Mouse (Mus musculus): Measurements from ENCODE around the gene Gm28042. TPM values are rescaled to one million over a fixed set of nuclear protein-coding genes. Genes with fewer than 3 reads are reported as not detected.

Gm28042 gene
- total RNA-seq, 2 experiments from 2014 or later, result 0.97 to 1.3 TPM

GRCm38 (mm10) chr2:120065243-120065642 lies 38.0 kb downstream of the Gm28042 start:
- H3K4me3 ChIP-seq, result no peak overlapping the region
- intact Hi-C loops (cut with DNase I), result no loop called here
- DNase-seq (ENCODE audit: extremely low spot score in 1 of 2, low spot score in 2 of 2), result peak in 1 of 2 experiments; percentile 55
- no peak overlapping the region; the same call in 1 of the 2 replicates for H3K27ac ChIP-seq
- TF ChIP-seq CTCF (IDR thresholded peaks at IDR 0.05), result no peak

- no peak overlapping the region for H3K27ac ChIP-seq
- DNase-seq (ENCODE audit: extremely low spot score in 1 of 2, low spot score in 2 of 2), result no peak
- H3K4me3 ChIP-seq, result no peak overlapping the region
- no peak for TF ChIP-seq CTCF (IDR thresholded peaks at IDR 0.05)
- intact Hi-C loops (cut with DNase I), result no loop called here
Observed at GRCm38 (mm10) chr2:120066224-120066623, 38.9 kb downstream of the Gm28042 start.

- Histone ChIP-seq H3K4me3 (no peak overlapping the region), H3K27ac (peak overlapping the region; percentile 17)
- peak; percentile 68 for TF ChIP-seq CTCF (IDR thresholded peaks at IDR 0.05)
- no peak for DNase-seq (ENCODE audit: extremely low spot score in 1 of 2, low spot score in 2 of 2)
- intact Hi-C loops (cut with DNase I), result no loop called here
Observed at GRCm38 (mm10) chr2:120068555-120069465, 41.5 kb downstream of the Gm28042 start.

DNA sequence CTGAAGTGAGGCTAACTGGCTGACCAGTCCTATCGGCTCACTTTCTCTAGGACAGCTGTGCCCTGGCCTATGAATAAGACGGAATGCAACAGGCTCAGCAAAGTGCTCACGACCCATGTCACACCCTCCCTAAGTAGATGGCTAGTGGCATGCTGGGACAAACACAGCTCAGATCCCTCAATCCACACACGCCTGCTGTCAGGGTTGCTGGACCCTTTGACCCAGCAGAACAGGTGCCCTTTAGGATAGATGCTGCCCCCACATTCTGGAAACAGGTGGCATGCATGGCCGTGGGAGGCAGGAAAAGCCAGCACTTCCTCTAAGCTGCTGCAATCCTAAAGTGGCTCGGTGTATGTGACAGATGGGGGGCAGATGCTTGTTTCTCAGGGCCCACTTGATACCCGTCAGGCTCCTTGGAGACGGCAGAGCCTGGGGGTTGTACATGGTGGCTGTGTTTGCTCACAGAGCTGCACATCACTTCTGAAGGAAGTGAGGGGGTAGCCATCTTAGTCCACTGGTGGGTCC lies 42.2 kb downstream of the Gm28042 start:
- intact Hi-C loops (cut with DNase I), result no loop called here
- TF ChIP-seq CTCF (IDR thresholded peaks at IDR 0.05), result no peak
- peak; percentile 52 to 59 for DNase-seq (ENCODE audit: extremely low spot score in 1 of 2, low spot score in 2 of 2)
- H3K27ac ChIP-seq, result peak overlapping the region; percentile 69
- no peak overlapping the region for H3K4me3 ChIP-seq

- DNase-seq (ENCODE audit: extremely low spot score in 1 of 2, low spot score in 2 of 2), result no peak
- no peak for TF ChIP-seq CTCF (IDR thresholded peaks at IDR 0.05)
- H3K4me3 ChIP-seq, result no peak overlapping the region
- intact Hi-C loops (cut with DNase I), result loop anchor here (5.0 kb wide), 1 partner anchor 102 kb away; the partner anchor contains the start of gene Mapkbp1
- H3K27ac ChIP-seq, result no peak overlapping the region
Observed at GRCm38 (mm10) chr2:120074096-120074495, 46.8 kb downstream of the Gm28042 start.

DNA sequence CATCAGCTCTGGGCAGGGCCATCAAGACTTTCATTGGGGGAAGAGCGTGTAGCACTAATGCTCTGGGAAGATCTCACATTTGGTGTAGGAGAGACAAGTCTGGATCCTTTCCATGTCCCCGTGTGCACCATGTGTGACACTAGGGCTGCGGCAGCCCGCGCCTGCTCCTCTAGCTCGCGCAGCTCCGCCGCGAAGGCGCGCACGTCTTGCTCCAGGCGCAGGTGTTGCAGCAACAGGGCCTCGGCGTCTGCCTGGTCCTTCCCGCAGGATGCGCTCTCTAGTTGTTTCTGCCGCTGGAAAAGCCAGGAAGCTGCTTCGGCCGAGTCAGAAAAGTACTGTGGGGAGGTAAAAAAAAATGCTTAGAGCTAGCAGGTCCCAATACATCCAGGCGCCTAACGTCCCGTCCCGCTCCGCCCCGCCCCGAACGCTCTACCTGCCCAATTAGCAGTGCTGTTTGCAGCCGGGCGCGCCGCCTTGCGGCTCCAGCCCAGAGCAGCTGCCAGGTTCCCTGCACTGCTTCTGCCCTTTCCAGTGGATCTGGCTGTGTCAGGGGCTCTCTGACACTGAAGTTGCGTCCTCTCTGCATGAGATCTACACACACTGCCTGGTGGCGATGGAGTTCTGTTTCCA lies 48.9 kb downstream of the Gm28042 start:
- Histone ChIP-seq H3K27ac (no peak overlapping the region), H3K4me3 (peak overlapping the region; percentile 43)
- DNase-seq (ENCODE audit: extremely low spot score in 1 of 2, low spot score in 2 of 2), result peak; percentile 48 to 58
- intact Hi-C loops (cut with DNase I), result no loop called here
- peak; percentile 55 for TF ChIP-seq CTCF (IDR thresholded peaks at IDR 0.05)

GRCm38 (mm10) chr2:120082416-120082815 lies 55.1 kb downstream of the Gm28042 start:
- peak; percentile 19 for TF ChIP-seq CTCF (IDR thresholded peaks at IDR 0.05)
- no peak for DNase-seq (ENCODE audit: extremely low spot score in 1 of 2, low spot score in 2 of 2)
- intact Hi-C loops (cut with DNase I), result no loop called here
- no peak overlapping the region for H3K27ac ChIP-seq
- no peak overlapping the region for H3K4me3 ChIP-seq

DNA sequence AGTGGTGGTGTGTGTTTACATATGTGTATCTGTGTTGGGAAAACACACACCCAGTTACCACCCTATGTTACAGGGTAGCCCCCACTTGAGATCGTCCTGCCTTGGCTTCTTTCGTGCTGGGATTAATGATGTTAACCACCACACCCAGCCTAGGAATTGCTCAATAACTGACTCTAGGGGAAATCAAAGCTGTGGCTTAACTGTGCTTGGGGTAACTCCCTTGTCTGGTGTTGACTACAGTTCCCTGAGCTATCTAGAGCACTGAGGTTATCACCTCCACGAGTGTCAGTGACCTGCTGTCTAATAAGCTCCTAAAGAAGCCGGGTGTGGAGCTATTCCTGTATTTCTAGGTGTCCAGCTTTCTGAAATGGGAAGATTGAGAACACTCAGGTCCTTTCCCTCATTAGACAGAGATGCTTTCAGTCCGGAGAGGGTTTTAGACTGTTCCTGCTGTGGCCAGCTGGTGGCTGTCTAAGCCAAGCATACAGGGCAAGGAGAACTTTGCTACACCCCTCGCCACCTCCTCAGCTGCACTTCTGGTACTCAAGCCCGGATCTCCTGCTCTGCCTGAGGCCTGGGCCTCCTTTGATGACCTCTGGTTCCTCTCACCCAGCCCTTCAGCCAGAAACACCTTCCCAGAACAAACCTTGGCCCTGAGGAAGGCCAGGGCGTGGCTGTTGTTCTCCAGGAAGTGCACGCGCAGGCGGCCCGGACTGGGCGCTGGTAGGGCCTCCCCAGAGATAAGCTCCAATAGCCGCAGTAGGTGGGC lies 57.5 kb downstream of the Gm28042 start:
- intact Hi-C loops (cut with DNase I), result loop anchor here (5.0 kb wide), 1 partner anchor 198 kb away; no protein-coding TSS in a partner anchor
- peak; percentile 61 for TF ChIP-seq CTCF (IDR thresholded peaks at IDR 0.05)
- DNase-seq (ENCODE audit: extremely low spot score in 1 of 2, low spot score in 2 of 2), result no peak
- no peak overlapping the region for H3K27ac ChIP-seq
- no peak overlapping the region for H3K4me3 ChIP-seq

DNA sequence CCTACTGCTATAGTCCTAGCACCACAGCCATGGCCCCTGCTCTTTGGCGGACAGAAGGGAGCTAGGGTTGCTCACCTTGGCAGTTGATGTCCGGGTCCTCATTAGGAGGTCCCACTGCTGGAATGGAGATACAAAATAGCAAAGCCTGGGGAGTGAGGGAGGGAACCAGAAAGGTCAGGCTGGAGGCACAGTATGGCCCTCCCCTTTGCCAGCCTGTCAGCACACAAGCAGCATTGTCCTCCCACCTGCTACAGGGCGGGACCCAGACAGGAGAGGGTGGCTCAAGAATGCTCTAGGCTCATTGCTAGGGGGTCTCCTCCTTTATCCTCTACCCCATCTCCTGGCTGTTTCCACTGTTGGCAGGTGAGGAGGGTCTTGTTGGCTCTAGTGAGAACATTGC lies 58.7 kb downstream of the Gm28042 start:
- TF ChIP-seq CTCF (IDR thresholded peaks at IDR 0.05), result no peak
- no peak overlapping the region for H3K4me3 ChIP-seq
- DNase-seq (ENCODE audit: extremely low spot score in 1 of 2, low spot score in 2 of 2), result no peak
- intact Hi-C loops (cut with DNase I), result loop anchor here (5.0 kb wide), 1 partner anchor 196 kb away; no protein-coding TSS in a partner anchor
- H3K27ac ChIP-seq, result no peak overlapping the region

DNA sequence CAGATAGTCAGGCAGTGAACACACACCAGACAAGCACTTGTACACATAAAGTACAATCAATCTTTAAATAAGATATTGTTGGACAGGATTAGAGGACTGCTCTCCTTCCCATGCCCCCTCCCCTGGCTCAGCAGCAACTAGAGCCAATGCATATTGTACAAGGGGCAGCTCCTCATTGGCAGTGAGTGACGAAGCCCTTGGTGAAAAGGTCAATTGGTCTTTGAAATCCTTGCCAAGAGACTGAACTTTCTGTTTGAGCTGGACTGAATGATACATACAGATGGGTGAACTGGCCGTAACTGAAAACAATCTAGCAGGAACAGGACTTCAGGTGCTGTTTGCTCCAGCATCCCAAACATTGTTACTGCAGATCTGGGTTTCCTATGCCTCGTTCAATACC lies 60.1 kb downstream of the Gm28042 start:
- no peak overlapping the region for H3K27ac ChIP-seq
- intact Hi-C loops (cut with DNase I), result loop anchor here (5.0 kb wide), 1 partner anchor 195 kb away; no protein-coding TSS in a partner anchor

DNA sequence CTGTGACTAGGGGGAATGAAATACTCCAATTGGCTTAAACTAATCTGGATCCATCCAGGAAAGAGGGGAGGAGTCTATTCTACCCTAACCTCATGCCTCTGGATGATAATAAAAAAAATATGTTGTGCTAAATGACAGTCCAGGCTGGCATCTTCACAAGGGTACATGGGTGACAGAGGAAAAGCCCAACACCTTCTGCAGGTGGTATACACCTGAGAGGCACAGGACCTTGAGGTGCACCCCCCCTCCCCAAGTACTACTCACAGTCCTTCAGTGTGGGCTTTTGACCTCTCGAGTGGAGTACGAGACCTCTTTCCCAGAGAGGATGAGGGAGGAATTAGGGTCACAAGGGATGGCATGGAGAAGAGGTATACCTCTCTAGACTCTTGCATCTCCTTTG lies 60.6 kb downstream of the Gm28042 start:
- DNase-seq (ENCODE audit: extremely low spot score in 1 of 2, low spot score in 2 of 2), result no peak
- no peak for TF ChIP-seq CTCF (IDR thresholded peaks at IDR 0.05)
- Histone ChIP-seq H3K27ac (no peak overlapping the region), H3K4me3 (no peak overlapping the region)
- intact Hi-C loops (cut with DNase I), result loop anchor here (5.0 kb wide), 1 partner anchor 194 kb away; no protein-coding TSS in a partner anchor

More for the DNA sequence above, 60.1 kb downstream of the Gm28042 start:
- DNase-seq (ENCODE audit: extremely low spot score in 1 of 2, low spot score in 2 of 2), result no peak
- no peak overlapping the region for H3K4me3 ChIP-seq
- no peak for TF ChIP-seq CTCF (IDR thresholded peaks at IDR 0.05)

All from left cerebral cortex, adult 2 months (tissue).